In the genomic region with DNA sequence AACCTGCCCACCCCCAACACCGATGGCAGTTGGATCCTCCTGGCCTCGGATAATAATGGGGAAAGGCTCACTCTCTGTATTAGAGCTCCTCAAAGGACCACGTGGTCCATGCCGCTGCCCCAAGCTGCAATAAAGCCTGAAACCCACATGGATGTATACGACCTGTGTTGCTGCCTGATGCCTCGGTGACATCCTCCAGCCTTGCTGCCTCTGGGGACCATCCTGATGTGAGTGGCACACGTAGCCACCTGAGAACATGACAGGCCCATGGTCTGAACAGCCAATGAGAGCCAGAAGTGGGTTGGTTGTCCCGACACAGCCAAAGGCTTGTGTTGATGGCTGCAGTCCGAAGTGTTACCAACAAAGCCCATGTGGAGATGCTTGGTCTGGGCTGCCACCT, we compare ENCODE assay signal across 23 mouse cellular contexts.
"Had no signal": no experiment of that assay in that cellular context is flagged by ENCODE, and none has a peak within 500 bp of the region (broad histone marks: within the 10 kb centered on the region; RNA-seq: fewer than 3 reads in every experiment).

No protein-coding gene starts in this region.

- H3K9ac ChIP-seq: heart, embryonic 13.5 days; heart, embryonic 15.5 days; hindbrain, embryonic 12.5 days; hindbrain, embryonic 14.5 days; intestine, embryonic 15.5 days; limb, embryonic 12.5 days had no signal

- H3K27ac ChIP-seq: gastrocnemius, adult 2 months; heart, embryonic 13.5 days; heart, embryonic 15.5 days; hindbrain, embryonic 10.5 days; hindbrain, embryonic 12.5 days; hindbrain, embryonic 14.5 days; intestine, embryonic 15.5 days; layer of hippocampus, adult 2 months; left cerebral cortex, adult 2 months; limb, embryonic 10.5 days; limb, embryonic 12.5 days had no signal

- H3K27me3 ChIP-seq: heart, embryonic 13.5 days; heart, embryonic 15.5 days; hindbrain, embryonic 12.5 days; intestine, embryonic 15.5 days; limb, embryonic 12.5 days had no signal

- DNase-seq: gastrocnemius, adult 2 months; gastrocnemius, postnatal 10 days; gastrocnemius, postnatal 25 days; heart, postnatal 4 days; kidney, adult 18-20 months; kidney, adult 8-10 months; kidney, postnatal 10 days; kidney, postnatal 25 days; kidney, postnatal 4 days; liver had no signal

- H3K4me1 ChIP-seq: heart, embryonic 13.5 days; heart, embryonic 15.5 days; hindbrain, embryonic 10.5 days; hindbrain, embryonic 12.5 days; intestine, embryonic 15.5 days; limb, embryonic 10.5 days; limb, embryonic 12.5 days had no signal

- H3K9me3 ChIP-seq: heart, embryonic 13.5 days; heart, embryonic 15.5 days; hindbrain, embryonic 10.5 days; hindbrain, embryonic 12.5 days; intestine, embryonic 15.5 days; limb, embryonic 10.5 days; limb, embryonic 12.5 days had no signal

- ATAC-seq: hindbrain, embryonic 16.5 days; inflammation-experienced regulatory T-cells, adult 6 months; intestine, embryonic 15.5 days; intestine, postnatal 0 days had no signal

- H3K36me3 ChIP-seq: heart, embryonic 13.5 days; heart, embryonic 15.5 days; hindbrain, embryonic 10.5 days; hindbrain, embryonic 12.5 days; intestine, embryonic 15.5 days; limb, embryonic 10.5 days; limb, embryonic 12.5 days had no signal

- H3K4me3 ChIP-seq: gastrocnemius, adult 2 months; heart, embryonic 13.5 days; heart, embryonic 15.5 days; hindbrain, embryonic 10.5 days; hindbrain, embryonic 12.5 days; intestine, embryonic 15.5 days; layer of hippocampus, adult 2 months; left cerebral cortex, adult 2 months; limb, embryonic 10.5 days; limb, embryonic 12.5 days had no signal
